Mouse (Mus musculus): ENCODE results near the gene Sar1b. TPM values are rescaled to one million over a fixed set of nuclear protein-coding genes. Genes with fewer than 3 reads are reported as not detected.
"Not testable (repeated sequence)": the region's sequence is repeated elsewhere in the genome, so short reads cannot be mapped to it uniquely, and the experiment has no call there.

Gene Sar1b
- polyA plus RNA-seq (2012; fragmentation: generic; extraction: Trizol) = 61.7 TPM

GRCm38 (mm10) chr11:51763213-51763907 is at the start of gene Sar1b, which contains the start of gene Sec24a:
Gene Sar1b (plus strand): TSS chr11:51763687.
Gene Sec24a (minus strand): TSS chr11:51763634.
- Histone ChIP-seq H3K79me2 (ENCODE audit: control insufficient read depth, insufficient read depth) (peaks cover 49% of the 10 kb centered on the region), H3K27me3 (ENCODE audit: control insufficient read depth, insufficient read depth, insufficient read length) (no peaks in the 10 kb centered on the region), H3K4me2 (ENCODE audit: low read depth) (peak within 1 kb of the TSS; percentile 98), H3ac (ENCODE audit: control insufficient read depth, insufficient read length) (peak within 1 kb of the TSS; percentile 49), H3K4me3 (peak within 1 kb of the TSS; percentile 96), H3K36me3 (ENCODE audit: control insufficient read depth, insufficient read depth) (no peaks in the 10 kb centered on the region)
- TF ChIP-seq MAX (IDR thresholded peaks at IDR 0.05; ENCODE audit: low read depth) = no peak
- peak in 2 of 3 experiments; percentile 30 to 76 for TF ChIP-seq MYOG (IDR thresholded peaks at IDR 0.05; ENCODE audit: control insufficient read depth in 1 of 3, insufficient read depth in 1 of 3, insufficient read length in 2 of 3, low read depth in 2 of 3)
- no peak for TF ChIP-seq USF1 (IDR thresholded peaks at IDR 0.05; ENCODE audit: low read depth)
- no peak for TF ChIP-seq E2F4 (IDR thresholded peaks at IDR 0.05; ENCODE audit: insufficient read depth)
- peak; percentile 95 for TF ChIP-seq POLR2A (IDR thresholded peaks at IDR 0.05; ENCODE audit: insufficient read length, low read depth)
- peak; percentile 6 for TF ChIP-seq REST (IDR thresholded peaks at IDR 0.05; ENCODE audit: insufficient read depth, insufficient read length)
- TF ChIP-seq POLR2AphosphoS2 (IDR thresholded peaks at IDR 0.05; ENCODE audit: insufficient read length, low read depth) = peak; percentile 99
- TF ChIP-seq TCF12 (IDR thresholded peaks at IDR 0.05; ENCODE audit: insufficient read depth, poor library complexity, severe bottlenecking) = no peak
- no peak for TF ChIP-seq CEBPB (IDR thresholded peaks at IDR 0.05; ENCODE audit: insufficient read depth, poor library complexity, severe bottlenecking)
- TF ChIP-seq TCF3 (IDR thresholded peaks at IDR 0.05; ENCODE audit: insufficient read length, low read depth) = no peak
- TF ChIP-seq SRF (IDR thresholded peaks at IDR 0.05; ENCODE audit: control insufficient read depth, insufficient read length, low read depth) = no peak
- peak in 2 of 3 experiments; percentile 35 to 53 for TF ChIP-seq MYOD1 (IDR thresholded peaks at IDR 0.05; ENCODE audit: control insufficient read depth in 1 of 3, insufficient read length in 2 of 3, low read depth in 2 of 3)

- Histone ChIP-seq H3K27me3 (ENCODE audit: control insufficient read depth, insufficient read depth, insufficient read length) (no peaks in the 10 kb centered on the region), H3K79me2 (ENCODE audit: control insufficient read depth, insufficient read depth) (no peaks in the 10 kb centered on the region), H3K36me3 (ENCODE audit: control insufficient read depth, insufficient read depth) (peaks cover 34% of the 10 kb centered on the region), H3ac (ENCODE audit: control insufficient read depth, insufficient read length) (no peak overlapping the region), H3K4me3 (no peak overlapping the region), H3K4me2 (ENCODE audit: low read depth) (no peak overlapping the region)
- TF ChIP-seq USF1 (IDR thresholded peaks at IDR 0.05; ENCODE audit: low read depth) = no peak
- TF ChIP-seq MYOG (IDR thresholded peaks at IDR 0.05; ENCODE audit: control insufficient read depth in 1 of 3, insufficient read depth in 1 of 3, insufficient read length in 2 of 3, low read depth in 2 of 3) = no peak
- TF ChIP-seq POLR2AphosphoS2 (IDR thresholded peaks at IDR 0.05; ENCODE audit: insufficient read length, low read depth) = no peak
- no peak for TF ChIP-seq SRF (IDR thresholded peaks at IDR 0.05; ENCODE audit: control insufficient read depth, insufficient read length, low read depth)
- no peak for TF ChIP-seq E2F4 (IDR thresholded peaks at IDR 0.05; ENCODE audit: insufficient read depth)
- TF ChIP-seq TCF12 (IDR thresholded peaks at IDR 0.05; ENCODE audit: insufficient read depth, poor library complexity, severe bottlenecking) = no peak
- no peak for TF ChIP-seq MAX (IDR thresholded peaks at IDR 0.05; ENCODE audit: low read depth)
- no peak for TF ChIP-seq CEBPB (IDR thresholded peaks at IDR 0.05; ENCODE audit: insufficient read depth, poor library complexity, severe bottlenecking)
Observed at GRCm38 (mm10) chr11:51721066-51721465, 42.4 kb upstream of the Sar1b start.

GRCm38 (mm10) chr11:51732883-51733282 is 30.6 kb upstream of the Sar1b start:
- Histone ChIP-seq H3K36me3 (ENCODE audit: control insufficient read depth, insufficient read depth) (peaks cover 33% of the 10 kb centered on the region), H3K79me2 (ENCODE audit: control insufficient read depth, insufficient read depth) (peaks cover 8% of the 10 kb centered on the region), H3ac (ENCODE audit: control insufficient read depth, insufficient read length) (no peak overlapping the region), H3K27me3 (ENCODE audit: control insufficient read depth, insufficient read depth, insufficient read length) (no peaks in the 10 kb centered on the region), H3K4me3 (no peak overlapping the region), H3K4me2 (ENCODE audit: low read depth) (no peak overlapping the region)
- TF ChIP-seq TCF12 (IDR thresholded peaks at IDR 0.05; ENCODE audit: insufficient read depth, poor library complexity, severe bottlenecking) (no peak), MYOG (IDR thresholded peaks at IDR 0.05; ENCODE audit: control insufficient read depth in 1 of 3, insufficient read depth in 1 of 3, insufficient read length in 2 of 3, low read depth in 2 of 3) (no peak), REST (IDR thresholded peaks at IDR 0.05; ENCODE audit: insufficient read depth, insufficient read length) (no peak)

- H3K4me2 ChIP-seq (ENCODE audit: low read depth); H3ac ChIP-seq (ENCODE audit: control insufficient read depth, insufficient read length); H3K4me3 ChIP-seq; H3K27me3 ChIP-seq (ENCODE audit: control insufficient read depth, insufficient read depth, insufficient read length): not testable (repeated sequence)
- Histone ChIP-seq H3K36me3 (ENCODE audit: control insufficient read depth, insufficient read depth) (peaks cover 33% of the 10 kb centered on the region), H3K79me2 (ENCODE audit: control insufficient read depth, insufficient read depth) (peaks cover 10% of the 10 kb centered on the region)
Observed at GRCm38 (mm10) chr11:51734218-51734617, 29.3 kb upstream of the Sar1b start.

GRCm38 (mm10) chr11:51738651-51739403 is 24.7 kb upstream of the Sar1b start:
- no peaks in the 10 kb centered on the region for H3K27me3 ChIP-seq (ENCODE audit: control insufficient read depth, insufficient read depth, insufficient read length)
- H3K36me3 ChIP-seq (ENCODE audit: control insufficient read depth, insufficient read depth) = peaks cover 25% of the 10 kb centered on the region
- H3K4me3 ChIP-seq = no peak overlapping the region
- TF ChIP-seq MYOG (IDR thresholded peaks at IDR 0.05; ENCODE audit: control insufficient read depth in 1 of 3, insufficient read depth in 1 of 3, insufficient read length in 2 of 3, low read depth in 2 of 3) = no peak
- no peak for TF ChIP-seq SRF (IDR thresholded peaks at IDR 0.05; ENCODE audit: control insufficient read depth, insufficient read length, low read depth)
- TF ChIP-seq POLR2AphosphoS2 (IDR thresholded peaks at IDR 0.05; ENCODE audit: insufficient read length, low read depth) = no peak
- H3K79me2 ChIP-seq (ENCODE audit: control insufficient read depth, insufficient read depth) = peaks cover 17% of the 10 kb centered on the region
- H3K4me2 ChIP-seq (ENCODE audit: low read depth) = no peak overlapping the region
- no peak overlapping the region for H3ac ChIP-seq (ENCODE audit: control insufficient read depth, insufficient read length)
